ENCODE assay signal across 12 mouse cellular contexts in the genomic region with DNA sequence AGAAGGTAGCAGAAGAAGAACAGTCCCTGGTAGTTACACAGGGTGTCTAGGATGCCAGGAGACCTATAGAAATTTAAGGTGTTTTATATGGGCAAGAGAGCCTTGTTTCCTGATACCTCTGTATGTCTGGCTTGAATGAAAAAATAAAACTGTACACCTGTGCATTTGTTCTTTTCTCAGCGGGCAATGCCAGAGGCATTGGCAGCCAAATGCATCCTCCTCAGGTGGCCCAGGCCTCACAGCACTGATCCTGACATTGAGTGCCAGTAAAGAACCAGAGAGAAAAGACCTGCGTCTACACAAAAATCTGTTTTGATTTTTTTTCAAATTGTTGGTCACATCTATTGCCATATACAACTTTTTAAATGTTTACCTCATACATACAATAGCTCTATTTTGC.
"Had no signal": no experiment of that assay in that cellular context is flagged by ENCODE, and none has a peak within 500 bp of the region (broad histone marks: within the 10 kb centered on the region; RNA-seq: fewer than 3 reads in every experiment).

No protein-coding gene starts in this region.

- DNase-seq: kidney, postnatal 36 days; liver; liver, embryonic 13.5 days; liver, postnatal 0 days; lung, postnatal 36 days; right cerebral cortex, postnatal 25 days; thymus, postnatal 4 days had no signal

- H3K4me3 ChIP-seq: layer of hippocampus, adult 2 months; limb, embryonic 12.5 days; liver, embryonic 13.5 days; lung, embryonic 15.5 days; midbrain, embryonic 13.5 days had no signal

- H3K27ac ChIP-seq: kidney, postnatal 0 days; layer of hippocampus, adult 2 months; limb, embryonic 12.5 days; liver, embryonic 13.5 days; lung, embryonic 15.5 days; midbrain, embryonic 13.5 days had no signal
